Comparison of ENCODE assay signal across 16 mouse cellular contexts in the genomic region with DNA sequence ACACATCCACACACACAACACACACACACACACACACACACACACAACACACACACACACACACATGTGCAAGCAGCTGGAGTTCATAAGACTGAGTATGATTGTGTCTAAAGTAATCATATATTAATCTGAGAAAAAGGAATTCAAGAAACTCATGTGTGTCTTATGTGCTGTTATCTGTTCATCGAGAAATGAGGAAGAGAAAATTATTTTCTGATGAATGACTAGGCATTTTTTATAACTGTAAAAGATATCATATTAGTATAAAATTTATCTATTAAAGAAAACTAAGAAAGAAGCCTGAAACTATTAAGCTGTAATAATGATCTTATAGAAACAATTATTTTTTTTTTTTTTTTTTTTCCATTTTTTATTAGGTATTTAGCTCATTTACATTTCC.
"Had no signal": no experiment of that assay in that cellular context is flagged by ENCODE, and none has a peak within 500 bp of the region (broad histone marks: within the 10 kb centered on the region; RNA-seq: fewer than 3 reads in every experiment).

No protein-coding gene starts in this region.

- H3K27me3 ChIP-seq: neural tube, embryonic 13.5 days; neural tube, embryonic 15.5 days; stomach, embryonic 15.5 days had no signal

- H3K4me2 ChIP-seq: neural tube, embryonic 13.5 days; neural tube, embryonic 15.5 days; stomach, embryonic 15.5 days had no signal

- H3K9ac ChIP-seq: neural tube, embryonic 13.5 days; neural tube, embryonic 15.5 days; stomach, embryonic 15.5 days had no signal

- H3K9me3 ChIP-seq: neural tube, embryonic 13.5 days; neural tube, embryonic 15.5 days; stomach, embryonic 15.5 days had no signal

- H3K27ac ChIP-seq: neural tube, embryonic 13.5 days; neural tube, embryonic 15.5 days; stomach, embryonic 15.5 days; stomach, postnatal 0 days had no signal

- H3K36me3 ChIP-seq: neural tube, embryonic 13.5 days; neural tube, embryonic 15.5 days; stomach, embryonic 15.5 days had no signal

- DNase-seq: retina, postnatal 1 day; right cerebral cortex, adult 18-20 months; right cerebral cortex, postnatal 14 days; right cerebral cortex, postnatal 25 days; right cerebral cortex, postnatal 4 days; spleen, adult 18-20 months; thymus, adult 18-20 months; thymus, adult 2 months; thymus, postnatal 14 days; thymus, postnatal 25 days; thymus, postnatal 36 days; thymus, postnatal 4 days had no signal

- H3K4me3 ChIP-seq: neural tube, embryonic 13.5 days; neural tube, embryonic 15.5 days; stomach, embryonic 15.5 days had no signal

- H3K4me1 ChIP-seq: neural tube, embryonic 13.5 days; neural tube, embryonic 15.5 days; stomach, embryonic 15.5 days had no signal
